Mouse (Mus musculus) retina, embryonic 14.5 days (tissue): ENCODE results near the gene Borcs5.
"Not testable (repeated sequence)": the region's sequence is repeated elsewhere in the genome, so short reads cannot be mapped to it uniquely, and the experiment has no call there.

Source experiments
- DNase-seq: peaks from one replicate; pipeline ENCODE4 v3.0.0-alpha.2; 2015; ENCODE audit warnings: low spot score

The Borcs5 gene

DNA sequence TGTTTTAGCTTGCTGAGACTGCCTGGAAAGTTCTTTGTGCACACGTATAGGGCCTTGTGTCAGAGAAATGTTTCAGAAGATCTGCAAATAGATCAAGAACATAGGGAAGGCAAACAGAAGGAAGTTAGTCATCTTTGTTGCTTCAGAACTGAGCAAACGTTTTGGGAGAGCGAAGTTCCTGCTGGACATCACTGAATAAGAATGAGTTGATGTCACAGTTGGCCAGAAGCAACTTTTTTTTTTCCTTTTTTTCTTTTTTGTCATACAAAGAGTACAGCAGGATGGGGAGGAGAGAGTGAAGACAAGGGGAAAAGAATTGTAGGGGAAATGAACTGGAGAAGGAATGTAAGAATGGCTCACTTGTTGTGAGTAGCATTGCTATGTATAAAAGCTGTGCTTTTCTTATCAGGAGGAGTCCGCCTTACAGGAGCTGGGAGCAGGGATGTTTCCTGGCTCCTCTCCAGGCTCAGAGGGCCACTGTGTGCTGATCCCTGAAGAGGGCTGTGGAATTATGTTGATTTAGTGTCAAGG is 31.6 kb downstream of the Borcs5 start:
- no peak for DNase-seq

GRCm38 (mm10) chr6:134673712-134674111 is 34.4 kb downstream of the Borcs5 start:
- not testable (repeated sequence) for DNase-seq

- no peak for DNase-seq
These were observed 38.2 kb downstream of the Borcs5 start for GRCm38 (mm10) chr6:134677504-134677903.

DNA sequence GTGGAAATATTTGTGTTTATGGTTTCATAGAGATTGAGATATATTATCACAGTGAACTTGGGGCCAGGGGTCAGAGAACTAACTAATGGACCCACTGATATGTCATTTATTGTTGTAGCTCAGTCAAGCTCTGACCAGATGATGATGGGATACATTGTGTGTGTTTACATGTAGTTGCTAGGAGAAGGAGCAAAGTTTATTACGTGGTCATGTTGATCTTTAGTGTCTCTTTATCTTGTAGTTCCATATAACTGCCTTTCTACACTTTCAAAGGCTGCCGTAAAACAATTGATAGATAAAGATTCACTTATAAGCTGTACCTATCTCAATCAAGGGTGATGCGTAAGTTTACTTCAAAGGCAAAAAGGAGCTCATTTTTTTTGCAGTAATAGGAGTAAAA is 38.7 kb downstream of the Borcs5 start:
- no peak for DNase-seq

DNA sequence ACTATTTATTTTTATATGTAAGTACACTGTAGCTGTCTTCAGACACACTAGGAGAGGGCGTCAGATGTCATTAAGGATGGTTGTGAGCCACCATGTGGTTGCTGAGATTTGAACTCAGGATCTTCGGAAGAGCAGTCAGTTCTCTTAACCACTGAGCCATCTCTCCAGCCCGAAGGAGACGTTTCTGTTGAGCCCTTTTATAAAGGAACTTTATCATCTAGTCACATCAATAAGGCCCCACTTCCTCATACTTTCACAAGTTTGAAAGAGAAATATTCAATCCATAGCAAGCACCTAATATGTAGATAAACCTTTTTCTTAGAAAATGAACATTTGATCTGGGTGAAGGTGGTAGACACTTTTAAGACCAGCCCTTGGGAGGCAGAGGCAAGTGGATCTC is 40.0 kb downstream of the Borcs5 start:
- DNase-seq: not testable (repeated sequence)

DNA sequence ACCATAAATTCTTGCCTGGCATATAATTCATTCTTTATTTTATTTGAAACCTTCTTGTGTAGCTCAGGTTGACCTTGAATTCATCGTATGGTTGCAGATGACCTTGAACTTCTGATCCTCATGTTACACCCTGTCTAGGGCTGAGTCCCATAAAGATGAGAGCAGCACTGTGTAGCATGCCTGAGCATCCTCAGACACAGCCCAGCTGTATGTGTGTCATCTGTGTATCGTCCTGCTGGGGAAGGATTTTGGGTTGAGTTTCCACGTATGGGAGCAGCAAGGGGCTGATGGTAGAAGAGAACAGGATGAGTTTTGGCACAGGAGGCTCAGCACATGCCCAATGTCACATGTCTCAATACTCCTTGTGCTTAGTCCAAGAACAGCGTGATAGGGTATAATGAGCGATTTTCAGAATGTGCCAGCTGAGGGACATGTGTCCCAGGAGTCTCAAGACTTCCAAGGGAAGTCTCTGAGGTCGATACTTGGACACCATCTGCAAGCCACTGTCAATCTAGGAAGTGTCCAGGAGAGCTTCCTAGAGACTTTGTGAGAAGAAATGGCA is 45.1 kb downstream of the Borcs5 start:
- peak; percentile 13 for DNase-seq

DNA sequence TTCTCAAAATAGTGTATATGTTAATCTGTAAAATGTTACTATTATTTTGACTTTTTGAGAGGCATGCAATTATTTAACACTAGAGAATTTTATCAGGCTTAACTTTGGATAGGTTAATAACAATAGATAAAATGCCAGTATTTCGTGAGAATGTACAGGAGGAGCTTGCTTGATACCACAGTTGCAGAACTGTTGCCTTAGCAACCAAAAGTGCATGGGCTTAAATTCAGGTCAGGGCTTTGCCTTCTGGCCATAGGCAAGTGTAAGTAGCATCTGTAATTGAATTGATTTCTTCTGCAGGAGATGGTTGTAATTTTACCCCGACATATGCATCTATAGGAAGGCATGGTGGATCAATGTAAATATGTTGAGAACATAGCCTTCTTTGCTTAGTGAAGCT is 45.7 kb downstream of the Borcs5 start:
- peak; percentile 44 for DNase-seq

DNA sequence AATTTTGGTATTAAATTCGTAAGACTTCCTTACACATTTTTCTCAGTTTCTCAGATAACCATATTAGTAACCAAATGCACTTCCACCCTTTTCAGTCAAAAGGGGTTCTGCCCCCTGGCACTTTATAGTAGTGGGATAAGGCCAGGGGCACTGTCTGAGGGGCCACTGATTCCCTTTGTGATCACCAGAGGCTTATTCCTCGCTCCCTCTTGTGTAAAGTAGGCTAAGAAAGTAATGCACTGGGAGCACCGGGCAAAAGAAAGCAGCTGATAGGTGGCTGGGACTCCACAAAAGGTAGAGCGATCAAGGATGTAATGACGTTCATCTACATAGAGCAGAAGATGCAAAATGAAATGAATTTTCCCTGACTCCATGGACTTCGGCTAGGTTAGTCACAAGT is 46.2 kb downstream of the Borcs5 start:
- DNase-seq: no peak

DNA sequence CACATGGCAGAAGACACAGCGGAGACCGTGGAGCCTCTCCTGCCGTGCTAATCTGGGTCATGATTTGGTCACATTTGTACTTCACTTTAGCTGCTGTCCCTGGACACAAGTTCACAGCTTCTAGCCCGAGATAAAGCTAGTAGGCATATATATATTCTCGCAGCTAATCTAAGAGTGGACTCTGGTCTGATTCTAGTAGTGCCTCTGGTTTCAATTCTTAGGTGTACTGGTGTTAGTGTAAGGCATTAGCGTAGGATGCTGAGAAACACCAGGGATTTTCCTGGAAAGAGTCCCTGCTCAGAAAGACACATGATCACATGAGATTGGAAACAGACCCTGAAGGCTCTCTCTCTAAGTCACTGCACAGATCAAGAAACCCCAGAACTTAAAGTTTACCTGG is 55.2 kb downstream of the Borcs5 start:
- DNase-seq: no peak

DNA sequence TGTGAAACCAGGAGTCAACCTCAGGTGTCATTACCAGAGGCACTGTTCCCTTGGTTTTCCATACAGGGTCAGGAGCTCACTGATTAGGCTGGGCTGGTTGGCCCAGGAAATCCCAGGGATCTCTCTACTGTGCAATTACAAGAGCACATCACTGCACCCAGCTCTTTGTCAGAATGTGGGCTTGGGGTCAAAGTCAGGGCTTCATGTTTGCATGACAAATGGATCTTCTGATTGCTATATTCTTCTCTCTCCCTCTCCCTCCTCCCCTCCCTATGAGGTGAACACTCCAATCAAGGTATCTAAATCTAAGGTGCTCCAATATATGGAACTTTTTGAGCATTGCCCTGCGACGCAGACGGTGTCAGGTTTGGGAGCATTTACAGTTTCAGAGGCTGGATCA is 55.7 kb downstream of the Borcs5 start:
- no peak for DNase-seq

DNA sequence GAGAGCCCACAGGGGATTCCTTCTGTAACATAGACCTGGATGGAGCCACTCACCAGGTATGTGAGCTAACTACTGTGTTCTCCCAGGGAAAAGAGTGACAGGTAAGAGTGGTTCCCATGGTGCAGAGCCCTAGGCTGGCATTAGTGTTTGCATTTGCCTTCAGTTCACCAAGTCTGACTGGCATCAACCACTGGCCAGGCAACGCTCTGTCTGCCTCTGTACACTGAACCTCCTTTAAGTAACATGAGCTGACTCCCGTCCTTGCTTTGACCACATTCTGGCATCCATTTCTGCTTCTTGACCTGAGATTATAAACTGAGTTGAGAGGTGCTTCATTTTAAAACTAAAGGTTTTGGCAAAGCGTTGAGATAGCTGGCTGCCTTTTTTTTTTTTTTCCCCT is 56.3 kb downstream of the Borcs5 start:
- DNase-seq: no peak

DNA sequence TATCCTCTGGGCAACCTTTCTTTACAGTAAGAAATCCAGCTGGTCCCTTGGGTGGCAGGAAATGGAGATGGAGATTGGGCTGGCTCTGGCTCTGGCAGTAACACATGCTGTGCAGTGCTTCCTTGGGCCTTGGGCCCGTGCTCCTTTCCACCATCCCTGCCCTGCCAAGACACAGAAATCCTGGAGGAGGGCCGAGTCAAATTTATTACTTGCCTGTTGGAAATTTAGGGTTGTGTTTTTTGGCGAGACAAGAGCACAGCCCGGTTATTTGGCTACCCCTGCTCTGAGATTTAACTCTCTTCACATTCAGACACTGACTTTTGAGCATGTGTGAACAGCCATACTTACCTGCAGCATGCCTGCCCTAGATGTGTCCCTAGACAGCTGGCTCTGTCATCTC is 56.8 kb downstream of the Borcs5 start:
- no peak for DNase-seq

GRCm38 (mm10) chr6:134696554-134696953 is 57.2 kb downstream of the Borcs5 start:
- no peak for DNase-seq

- DNase-seq: no peak
These were observed 58.9 kb downstream of the Borcs5 start for GRCm38 (mm10) chr6:134698243-134698642.

DNA sequence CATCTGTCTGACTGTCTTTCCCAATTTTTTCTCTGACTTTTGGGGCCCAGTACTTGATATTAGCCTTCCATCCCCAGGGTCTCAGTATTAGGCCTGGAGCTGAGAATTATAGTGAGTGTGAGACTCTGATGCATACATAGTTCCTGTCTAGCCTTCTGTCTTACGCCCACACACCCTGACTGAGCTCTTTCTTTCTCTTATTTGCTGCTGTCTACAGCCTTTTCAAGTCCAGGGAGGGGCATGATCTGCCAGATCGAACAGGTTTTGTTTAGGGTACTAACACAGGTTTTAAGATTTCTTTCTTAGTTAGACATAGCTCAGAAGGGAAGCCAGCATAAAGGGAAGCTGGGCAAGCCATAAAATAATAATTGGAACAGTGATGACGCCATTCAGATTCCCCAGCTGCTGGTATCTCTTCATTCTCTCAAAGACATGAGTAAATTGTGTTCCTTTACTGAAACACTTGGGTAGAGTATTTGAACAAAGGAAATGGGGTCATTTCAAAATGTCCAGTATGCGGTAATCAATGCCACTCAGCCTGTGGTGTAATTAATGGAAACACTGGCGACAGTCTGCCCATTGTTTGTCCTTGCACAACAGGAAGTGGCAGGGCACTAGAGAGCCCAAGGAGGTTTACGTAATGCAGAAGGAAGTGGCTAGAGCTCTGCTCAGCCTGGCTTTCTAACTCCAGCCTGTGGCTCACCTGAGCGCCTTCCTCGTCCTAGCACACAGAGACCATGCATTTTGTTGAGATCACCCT is 61.3 kb downstream of the Borcs5 start:
- peak; percentile 50 for DNase-seq

- no peak for DNase-seq
These were observed 61.9 kb downstream of the Borcs5 start for GRCm38 (mm10) chr6:134701211-134701602.

- DNase-seq: no peak
These were observed 62.9 kb downstream of the Borcs5 start for GRCm38 (mm10) chr6:134702184-134702583.

GRCm38 (mm10) chr6:134703053-134703690 is 63.9 kb downstream of the Borcs5 start:
- no peak for DNase-seq

GRCm38 (mm10) chr6:134706467-134706866 is 67.2 kb downstream of the Borcs5 start:
- DNase-seq: no peak

GRCm38 (mm10) chr6:134710020-134710419 is 70.7 kb downstream of the Borcs5 start:
- DNase-seq: no peak

GRCm38 (mm10) chr6:134713321-134713720 is 74.0 kb downstream of the Borcs5 start:
- no peak for DNase-seq

DNA sequence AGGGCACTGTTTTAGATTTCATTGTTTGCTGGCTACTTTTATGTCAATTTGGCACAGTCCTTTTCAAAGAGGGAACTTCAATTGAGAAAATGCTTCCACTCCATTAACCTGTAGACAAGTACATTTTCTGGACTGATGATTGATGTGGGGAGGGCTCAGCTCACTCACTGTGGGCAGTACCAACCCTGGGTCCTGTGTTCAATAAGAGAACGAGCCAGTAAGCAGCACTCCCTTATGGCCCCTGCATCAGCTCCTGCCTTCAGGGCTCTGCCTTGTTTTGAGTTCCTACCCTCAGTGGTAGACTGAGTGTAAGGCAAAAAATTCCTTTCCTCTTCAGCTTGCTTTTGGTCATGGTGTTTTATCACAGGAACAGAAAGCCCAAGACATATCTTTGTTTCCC is 74.6 kb downstream of the Borcs5 start:
- DNase-seq: no peak

DNA sequence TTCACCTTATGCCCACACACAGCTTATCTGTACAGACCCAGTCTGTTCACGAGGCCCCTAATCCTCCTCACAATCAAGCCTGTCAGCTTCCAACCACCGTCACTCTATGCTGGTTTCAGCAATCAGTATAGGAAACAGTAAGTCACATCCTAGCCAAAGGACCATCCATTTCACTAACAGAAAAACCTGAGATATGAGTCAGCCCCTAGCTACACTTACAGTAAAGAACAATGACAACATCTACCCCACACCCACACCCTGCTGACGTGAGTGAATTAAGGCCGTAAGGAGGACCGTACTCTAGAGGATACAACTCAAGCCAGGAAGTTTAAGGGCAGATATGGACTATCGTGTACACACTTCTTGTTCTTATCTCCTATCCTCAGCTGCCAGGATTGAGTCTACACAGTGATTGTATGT is 76.9 kb downstream of the Borcs5 start:
- DNase-seq: no peak
